Mouse (Mus musculus): ENCODE measurements around the gene Arhgap29.

GRCm38 (mm10) chr3:122010292-122010691 lies 58.0 kb downstream of the Arhgap29 start:
- TF ChIP-seq GATA1 (IDR thresholded peaks at IDR 0.05; ENCODE audit: borderline replicate concordance, low read length), result no peak
- TF ChIP-seq FLI1 (IDR thresholded peaks at IDR 0.05; ENCODE audit: low read length), result no peak

All from megakaryocyte, embryonic 14.5 days (primary cell).